Mouse (Mus musculus) cerebellum, adult 2 months (tissue): ENCODE data around the gene Arl11.

Source experiments
- CTCF ChIP-seq: fragments of 200-500 bp; IDR thresholded peaks from 2 replicates; pipeline ENCODE4 v1.5.1; 2011; ENCODE audit warnings: low read depth, mild to moderate bottlenecking, control low read depth, low read length, moderate library complexity, borderline replicate concordance; ENCODE audit not compliant: insufficient read depth
- POLR2A ChIP-seq: fragments of 200-500 bp; IDR thresholded peaks from 2 replicates; pipeline ENCODE4 v1.6.1; 2011; ENCODE audit warnings: low read length, control low read depth, borderline replicate concordance; ENCODE audit not compliant: insufficient read depth

GRCm38 (mm10) chr14:61293884-61294737 is 15.4 kb upstream of the Arl11 start:
- TF ChIP-seq CTCF (peak; percentile 62), POLR2A (no peak)
